Mouse (Mus musculus): ENCODE data around the gene Sgms2.
"Not testable (repeated sequence)": the region's sequence is repeated elsewhere in the genome, so short reads cannot be mapped to it uniquely, and the experiment has no call there.

Sgms2 gene

GRCm38 (mm10) chr3:131358205-131358604, 133.0 kb downstream of the Sgms2 start:
- no peak for DNase-seq (ENCODE audit: low read depth, low spot score)

GRCm38 (mm10) chr3:131357643-131358042, 133.6 kb downstream of the Sgms2 start:
- DNase-seq (ENCODE audit: low read depth, low spot score): no peak

GRCm38 (mm10) chr3:131356026-131356425, 135.2 kb downstream of the Sgms2 start:
- DNase-seq (ENCODE audit: low read depth, low spot score): no peak

GRCm38 (mm10) chr3:131350539-131350938, 140.7 kb downstream of the Sgms2 start:
- DNase-seq (ENCODE audit: low read depth, low spot score): no peak

- DNase-seq (ENCODE audit: low read depth, low spot score): no peak
Measured at GRCm38 (mm10) chr3:131349013-131349412, 142.2 kb downstream of the Sgms2 start.

- DNase-seq (ENCODE audit: low read depth, low spot score): no peak
Measured at GRCm38 (mm10) chr3:131348579-131348950, 142.6 kb downstream of the Sgms2 start.

GRCm38 (mm10) chr3:131347831-131348578, 143.2 kb downstream of the Sgms2 start:
- no peak for DNase-seq (ENCODE audit: low read depth, low spot score)

- DNase-seq (ENCODE audit: low read depth, low spot score): no peak
Measured at GRCm38 (mm10) chr3:131345903-131346302, 145.3 kb downstream of the Sgms2 start.

- DNase-seq (ENCODE audit: low read depth, low spot score): no peak
Measured at GRCm38 (mm10) chr3:131343311-131343710, 147.9 kb downstream of the Sgms2 start.

GRCm38 (mm10) chr3:131340885-131341284, 150.3 kb downstream of the Sgms2 start:
- DNase-seq (ENCODE audit: low read depth, low spot score): no peak

- no peak for DNase-seq (ENCODE audit: low read depth, low spot score)
Measured at GRCm38 (mm10) chr3:131339280-131339679, 151.9 kb downstream of the Sgms2 start.

- not testable (repeated sequence) for DNase-seq (ENCODE audit: low read depth, low spot score)
Measured at GRCm38 (mm10) chr3:131337749-131338148, 153.5 kb downstream of the Sgms2 start.

- DNase-seq (ENCODE audit: low read depth, low spot score): no peak
Measured at GRCm38 (mm10) chr3:131336629-131337028, 154.6 kb downstream of the Sgms2 start.

- DNase-seq (ENCODE audit: low read depth, low spot score): no peak
Measured at GRCm38 (mm10) chr3:131335117-131335547, 156.1 kb downstream of the Sgms2 start.

- no peak for DNase-seq (ENCODE audit: low read depth, low spot score)
Measured at GRCm38 (mm10) chr3:131327189-131327588, 164.0 kb downstream of the Sgms2 start.

- no peak for DNase-seq (ENCODE audit: low read depth, low spot score)
Measured at GRCm38 (mm10) chr3:131326637-131327036, 164.6 kb downstream of the Sgms2 start.

GRCm38 (mm10) chr3:131322081-131322815, 169.0 kb downstream of the Sgms2 start:
- no peak for DNase-seq (ENCODE audit: low read depth, low spot score)

- peak; percentile 62 for DNase-seq (ENCODE audit: low read depth, low spot score)
Measured at GRCm38 (mm10) chr3:131320184-131320583, 171.0 kb downstream of the Sgms2 start.

- DNase-seq (ENCODE audit: low read depth, low spot score): no peak
Measured at GRCm38 (mm10) chr3:131318211-131318610, 173.0 kb downstream of the Sgms2 start.

GRCm38 (mm10) chr3:131317126-131317525, 174.1 kb downstream of the Sgms2 start:
- DNase-seq (ENCODE audit: low read depth, low spot score): no peak

- no peak for DNase-seq (ENCODE audit: low read depth, low spot score)
Measured at GRCm38 (mm10) chr3:131315957-131316510, 175.2 kb downstream of the Sgms2 start.

- DNase-seq (ENCODE audit: low read depth, low spot score): no peak
Measured at GRCm38 (mm10) chr3:131312340-131312739, 178.9 kb downstream of the Sgms2 start.

- no peak for DNase-seq (ENCODE audit: low read depth, low spot score)
Measured at GRCm38 (mm10) chr3:131310572-131310971, 180.6 kb downstream of the Sgms2 start.
